Mouse (Mus musculus) neural tube, embryonic 14.5 days (tissue): Measurements from ENCODE around the gene Sec31a. TPM values are rescaled to one million over a fixed set of nuclear protein-coding genes. Genes with fewer than 3 reads are reported as not detected.

Source experiments
- ATAC-seq: fragments of 200-750 bp; cut with Nextera tagmentation; 2 replicates; pipeline ENCODE4 v1.8.0; 2017; ENCODE audit warnings: low read depth, mild to moderate bottlenecking, moderate TSS enrichment, moderate library complexity
- H3K27ac ChIP-seq: fragments of 300-500 bp; sonication (generic); 2 replicates; pipeline ENCODE4 v1.5.1; 2014; ENCODE audit warnings: low read depth, mild to moderate bottlenecking, control low read depth, low read length, moderate library complexity, mixed read lengths
- H3K27me3 ChIP-seq: fragments of 300-500 bp; sonication (generic); 2 replicates; pipeline ENCODE4 v1.6.1; 2014; ENCODE audit warnings: low read length; ENCODE audit not compliant: control insufficient read depth, insufficient read depth
- H3K36me3 ChIP-seq: fragments of 300-500 bp; sonication (generic); 2 replicates; pipeline ENCODE4 v1.6.1; 2014; ENCODE audit warnings: low read length, mixed read lengths; ENCODE audit not compliant: control insufficient read depth, insufficient read depth
- H3K4me1 ChIP-seq: fragments of 300-500 bp; sonication (generic); 2 replicates; pipeline ENCODE4 v1.6.1; 2014; ENCODE audit warnings: low read length; ENCODE audit not compliant: control insufficient read depth, insufficient read depth
- H3K4me2 ChIP-seq: fragments of 300-500 bp; sonication (generic); 2 replicates; pipeline ENCODE4 v1.6.1; 2014; ENCODE audit warnings: mild to moderate bottlenecking, low read depth, low read length, control low read depth
- H3K4me3 ChIP-seq: fragments of 300-500 bp; sonication (generic); 2 replicates; pipeline ENCODE4 v1.5.1; 2014; ENCODE audit warnings: low read depth, low read length, control low read depth, mixed read lengths
- H3K9ac ChIP-seq: fragments of 300-500 bp; sonication (generic); replicated peaks from 2 replicates; pipeline ENCODE4 v1.6.1; 2014; ENCODE audit warnings: low read depth, mild to moderate bottlenecking, control low read depth, low read length, mixed read lengths
- H3K9me3 ChIP-seq: fragments of 300-500 bp; sonication (generic); 2 replicates; pipeline ENCODE4 v1.6.1; 2016; ENCODE audit warnings: low read length; ENCODE audit not compliant: control insufficient read depth
- WGBS: fragments of 180-500 bp; shearing (Covaris S2); extraction: QIAGEN DNeasy Blood & Tissue Kit; methylation state at CpG from one replicate; pipeline ENCODE4 v1.1.7; 2014; 5-methylcytosine and 5-hydroxymethylcytosine counted together
- polyA plus RNA-seq: library from polyadenylated mRNA; unstranded; fragments of >200 nt; fragmentation: Nextera tagmentation; extraction: Ambion mirVana; gene quantifications from 2 replicates; pipeline ENCODE4 v1.2.1, GENCODE M21; 2014

Gene Sec31a
- polyA plus RNA-seq, 1 experiment from 2014 or later = 90.2 TPM

GRCm38 (mm10) chr5:100381094-100381493 is 34.9 kb downstream of the Sec31a start:
- 93% methylated on average over 7 of the region's 7 CpGs for WGBS
- ATAC-seq = no peak
- Histone ChIP-seq H3K9ac (no peak overlapping the region), H3K4me3 (no peak overlapping the region), H3K36me3 (peaks cover 83% of the 10 kb centered on the region), H3K27me3 (no peaks in the 10 kb centered on the region), H3K9me3 (no peaks in the 10 kb centered on the region), H3K4me2 (no peak overlapping the region), H3K4me1 (no peaks in the 10 kb centered on the region), H3K27ac (no peak overlapping the region)

GRCm38 (mm10) chr5:100380277-100380676 is 35.8 kb downstream of the Sec31a start:
- Histone ChIP-seq H3K9ac (no peak overlapping the region), H3K9me3 (no peaks in the 10 kb centered on the region), H3K27me3 (no peaks in the 10 kb centered on the region), H3K4me3 (no peak overlapping the region), H3K36me3 (peaks cover 83% of the 10 kb centered on the region), H3K27ac (no peak overlapping the region), H3K4me1 (no peaks in the 10 kb centered on the region), H3K4me2 (no peak overlapping the region)
- no peak for ATAC-seq
- 94% methylated on average over 5 of the region's 5 CpGs for WGBS

GRCm38 (mm10) chr5:100378981-100379380 is 37.1 kb downstream of the Sec31a start:
- peaks cover 82% of the 10 kb centered on the region for H3K36me3 ChIP-seq
- H3K27me3 ChIP-seq = no peaks in the 10 kb centered on the region
- no peak for ATAC-seq
- H3K4me2 ChIP-seq = no peak overlapping the region
- no peak overlapping the region for H3K27ac ChIP-seq
- H3K9ac ChIP-seq = no peak overlapping the region
- no peaks in the 10 kb centered on the region for H3K9me3 ChIP-seq
- 96% methylated on average over 2 of the region's 2 CpGs for WGBS
- H3K4me3 ChIP-seq = no peak overlapping the region
- no peaks in the 10 kb centered on the region for H3K4me1 ChIP-seq

- H3K4me3 ChIP-seq = no peak overlapping the region
- no peaks in the 10 kb centered on the region for H3K9me3 ChIP-seq
- H3K4me1 ChIP-seq = no peaks in the 10 kb centered on the region
- no peak for ATAC-seq
- H3K9ac ChIP-seq = no peak overlapping the region
- H3K27me3 ChIP-seq = no peaks in the 10 kb centered on the region
- peaks cover 79% of the 10 kb centered on the region for H3K36me3 ChIP-seq
- 91% methylated on average over 5 of the region's 5 CpGs for WGBS
- H3K27ac ChIP-seq = no peak overlapping the region
- H3K4me2 ChIP-seq = no peak overlapping the region
These were observed 37.8 kb downstream of the Sec31a start for GRCm38 (mm10) chr5:100378211-100378610.

GRCm38 (mm10) chr5:100377376-100377775 is 38.7 kb downstream of the Sec31a start:
- WGBS = 82% methylated on average over 2 of the region's 2 CpGs

GRCm38 (mm10) chr5:100374703-100375102 is 41.3 kb downstream of the Sec31a start:
- no peak overlapping the region for H3K4me3 ChIP-seq
- H3K27me3 ChIP-seq = no peaks in the 10 kb centered on the region
- no peaks in the 10 kb centered on the region for H3K4me1 ChIP-seq
- H3K9me3 ChIP-seq = no peaks in the 10 kb centered on the region
- 93% methylated on average over 2 of the region's 2 CpGs for WGBS
- H3K4me2 ChIP-seq = no peak overlapping the region
- no peak overlapping the region for H3K27ac ChIP-seq
- no peak for ATAC-seq
- no peak overlapping the region for H3K9ac ChIP-seq
- peaks cover 53% of the 10 kb centered on the region for H3K36me3 ChIP-seq

More at GRCm38 (mm10) chr5:100377376-100377775, 38.7 kb downstream of the Sec31a start:
- H3K27me3 ChIP-seq = no peaks in the 10 kb centered on the region
- ATAC-seq = no peak
- no peak overlapping the region for H3K4me2 ChIP-seq
- H3K27ac ChIP-seq = no peak overlapping the region
- H3K4me3 ChIP-seq = no peak overlapping the region
- H3K9ac ChIP-seq = no peak overlapping the region
- H3K4me1 ChIP-seq = no peaks in the 10 kb centered on the region
- H3K9me3 ChIP-seq = no peaks in the 10 kb centered on the region
- H3K36me3 ChIP-seq = peaks cover 77% of the 10 kb centered on the region

GRCm38 (mm10) chr5:100373952-100374351 is 42.1 kb downstream of the Sec31a start:
- Histone ChIP-seq H3K27me3 (no peaks in the 10 kb centered on the region), H3K4me3 (no peak overlapping the region), H3K9ac (no peak overlapping the region), H3K27ac (no peak overlapping the region), H3K36me3 (peaks cover 54% of the 10 kb centered on the region), H3K9me3 (no peaks in the 10 kb centered on the region), H3K4me2 (no peak overlapping the region), H3K4me1 (no peaks in the 10 kb centered on the region)
- 52% methylated on average over 5 of the region's 5 CpGs for WGBS
- no peak for ATAC-seq

- Histone ChIP-seq H3K27ac (no peak overlapping the region), H3K36me3 (peaks cover 44% of the 10 kb centered on the region), H3K4me2 (no peak overlapping the region), H3K9me3 (no peaks in the 10 kb centered on the region), H3K4me1 (no peaks in the 10 kb centered on the region), H3K27me3 (no peaks in the 10 kb centered on the region), H3K9ac (no peak overlapping the region), H3K4me3 (no peak overlapping the region)
- WGBS = 89% methylated on average over 1 of the region's 1 CpGs
- ATAC-seq = no peak
These were observed 45.1 kb downstream of the Sec31a start for GRCm38 (mm10) chr5:100370919-100371318.

- no peaks in the 10 kb centered on the region for H3K27me3 ChIP-seq
- 90% methylated on average over 11 of the region's 11 CpGs for WGBS
- H3K9ac ChIP-seq = no peak overlapping the region
- H3K36me3 ChIP-seq = peaks cover 48% of the 10 kb centered on the region
- H3K4me1 ChIP-seq = no peaks in the 10 kb centered on the region
- no peak for ATAC-seq
- no peak overlapping the region for H3K4me3 ChIP-seq
- H3K4me2 ChIP-seq = no peak overlapping the region
- no peak overlapping the region for H3K27ac ChIP-seq
- no peaks in the 10 kb centered on the region for H3K9me3 ChIP-seq
These were observed 46.1 kb downstream of the Sec31a start for GRCm38 (mm10) chr5:100369825-100370459.
